Comparison of ENCODE assay signal across 26 mouse cellular contexts in genomic region chr11:76775533-76775932, GRCm38 (mm10).
"Had no signal": no experiment of that assay in that cellular context is flagged by ENCODE, and none has a peak within 500 bp of the region (broad histone marks: within the 10 kb centered on the region; RNA-seq: fewer than 3 reads in every experiment).

No protein-coding gene starts in this region.

- H3K27ac ChIP-seq: embryonic facial prominence, embryonic 10.5 days; embryonic facial prominence, embryonic 12.5 days; embryonic facial prominence, embryonic 13.5 days; embryonic facial prominence, embryonic 15.5 days; forebrain, embryonic 10.5 days; forebrain, embryonic 12.5 days; forebrain, embryonic 13.5 days; forebrain, embryonic 15.5 days; gastrocnemius, adult 2 months had no signal

- H3K9me3 ChIP-seq: embryonic facial prominence, embryonic 10.5 days; embryonic facial prominence, embryonic 12.5 days; embryonic facial prominence, embryonic 13.5 days; embryonic facial prominence, embryonic 15.5 days; forebrain, embryonic 10.5 days; forebrain, embryonic 12.5 days; forebrain, embryonic 13.5 days; forebrain, embryonic 15.5 days had no signal

- DNase-seq: cerebellum, adult 8-10 months; cerebellum, adult 9-10 months; cerebellum, adult 9-11 months; cerebellum, postnatal 10 days; cerebellum, postnatal 14 days; cerebellum, postnatal 25 days; cerebellum, postnatal 36 days; embryo, embryonic 11 days; forebrain, postnatal 0 days; gastrocnemius, adult 2 months; gastrocnemius, postnatal 10 days; gastrocnemius, postnatal 14 days; gastrocnemius, postnatal 25 days; gastrocnemius, postnatal 36 days; heart, adult 18-20 months had no signal

- H3K36me3 ChIP-seq: embryonic facial prominence, embryonic 15.5 days; forebrain, embryonic 12.5 days had no signal

- H3K4me3 ChIP-seq: embryonic facial prominence, embryonic 10.5 days; embryonic facial prominence, embryonic 12.5 days; embryonic facial prominence, embryonic 13.5 days; embryonic facial prominence, embryonic 15.5 days; erythroblast, embryonic 14.5 days; forebrain, embryonic 10.5 days; forebrain, embryonic 12.5 days; forebrain, embryonic 13.5 days; forebrain, embryonic 15.5 days; gastrocnemius, adult 2 months had no signal

- H3K4me2 ChIP-seq: embryonic facial prominence, embryonic 12.5 days; embryonic facial prominence, embryonic 13.5 days; embryonic facial prominence, embryonic 15.5 days; forebrain, embryonic 12.5 days; forebrain, embryonic 13.5 days; forebrain, embryonic 15.5 days had no signal

- ATAC-seq: forebrain, embryonic 13.5 days; forebrain, embryonic 14.5 days; forebrain, embryonic 15.5 days; forebrain, embryonic 16.5 days; forebrain, postnatal 0 days had no signal

- H3K4me1 ChIP-seq: embryonic facial prominence, embryonic 10.5 days; embryonic facial prominence, embryonic 12.5 days; embryonic facial prominence, embryonic 15.5 days; forebrain, embryonic 10.5 days; forebrain, embryonic 12.5 days; forebrain, embryonic 13.5 days; forebrain, embryonic 15.5 days had no signal

- H3K27me3 ChIP-seq: embryonic facial prominence, embryonic 12.5 days; embryonic facial prominence, embryonic 13.5 days; embryonic facial prominence, embryonic 15.5 days; forebrain, embryonic 12.5 days; forebrain, embryonic 13.5 days; forebrain, embryonic 15.5 days had no signal

- H3K9ac ChIP-seq: embryonic facial prominence, embryonic 12.5 days; embryonic facial prominence, embryonic 13.5 days; embryonic facial prominence, embryonic 15.5 days; forebrain, embryonic 12.5 days; forebrain, embryonic 13.5 days; forebrain, embryonic 15.5 days; forebrain, postnatal 0 days had no signal
